ENCODE assay signal across 8 mouse cellular contexts in genomic region chr11:102295598-102296471, GRCm38 (mm10). TPM values are rescaled to one million over a fixed set of nuclear protein-coding genes. Genes with fewer than 3 reads are reported as not detected.
A peak's percentile ranks its signal among the peaks of the same experiment; 100 is the strongest.
DNase-seq lines count a peak whose midpoint lies in the region; ATAC-seq and TF ChIP-seq lines count a peak whose summit lies in the region.

No protein-coding gene starts in this region.

- peaks cover 47% of the 10 kb centered on the region for H3K4me1 ChIP-seq in G1E (ENCODE audit: insufficient read depth, low read depth, low read length)
- peaks cover 27% of the 10 kb centered on the region for H3K4me1 ChIP-seq in heart, embryonic 15.5 days (replicated peaks)
- peaks cover 29% of the 10 kb centered on the region for H3K4me1 ChIP-seq in limb, embryonic 10.5 days
- H3K4me1 ChIP-seq in midbrain, embryonic 11.5 days (ENCODE audit: control insufficient read depth, insufficient read depth, low read length): peaks cover 11% of the 10 kb centered on the region

- intact Hi-C loops in left cerebral cortex, postnatal 25 days (cut with DNase I): loop anchor here (1.0 to 2.0 kb wide), 2 partner anchors 21 to 111 kb away; partner anchors contain the start of gene Slc25a39

- no peak for TF ChIP-seq CTCF in G1E (IDR thresholded peaks at IDR 0.05; ENCODE audit: low read depth, low read length)

- no peak for ATAC-seq in G1E (ENCODE audit: extremely low read depth, insufficient number of reproducible peaks, low FRiP score, poor library complexity, severe bottlenecking)
- ATAC-seq in heart, embryonic 15.5 days (replicated peaks; ENCODE audit: insufficient number of reproducible peaks, insufficient read depth, low FRiP score, low read depth): peak; percentile 47
- peak; percentile 51 for ATAC-seq in midbrain, embryonic 11.5 days (ENCODE audit: low FRiP score)

- H3K4me3 ChIP-seq in G1E (ENCODE audit: low read depth, low read length): peak overlapping the region; percentile 88
- H3K4me3 ChIP-seq in heart, embryonic 15.5 days: peak overlapping the region; percentile 95
- H3K4me3 ChIP-seq in limb, embryonic 10.5 days: peak overlapping the region; percentile 96
- H3K4me3 ChIP-seq in midbrain, embryonic 11.5 days (ENCODE audit: low read depth, low read length): peak overlapping the region; percentile 90

- no peaks in the 10 kb centered on the region for H3K27me3 ChIP-seq in G1E (ENCODE audit: insufficient read depth, low read length)
- H3K27me3 ChIP-seq in heart, embryonic 15.5 days: no peaks in the 10 kb centered on the region
- no peaks in the 10 kb centered on the region for H3K27me3 ChIP-seq in limb, embryonic 10.5 days (ENCODE audit: low read depth, poor library complexity, severe bottlenecking)
- no peaks in the 10 kb centered on the region for H3K27me3 ChIP-seq in midbrain, embryonic 11.5 days (ENCODE audit: control insufficient read depth, insufficient read depth, low read length)

- H3K9me3 ChIP-seq in G1E (replicated peaks): no peaks in the 10 kb centered on the region
- no peaks in the 10 kb centered on the region for H3K9me3 ChIP-seq in heart, embryonic 15.5 days (replicated peaks)
- H3K9me3 ChIP-seq in limb, embryonic 10.5 days (replicated peaks): no peaks in the 10 kb centered on the region
- H3K9me3 ChIP-seq in midbrain, embryonic 11.5 days (ENCODE audit: control insufficient read depth, low read length): no peaks in the 10 kb centered on the region

- WGBS in heart, embryonic 15.5 days: under 1% methylated on average over 47 of the region's 73 CpGs
- 1% methylated on average over 60 of the region's 73 CpGs for WGBS in limb, embryonic 10.5 days
- WGBS in midbrain, embryonic 11.5 days: 1% methylated on average over 46 of the region's 73 CpGs

- H3K4me2 ChIP-seq in heart, embryonic 15.5 days: peak overlapping the region; percentile 86
- peak overlapping the region; percentile 92 for H3K4me2 ChIP-seq in midbrain, embryonic 11.5 days

- peak overlapping the region; percentile 100 for H3K27ac ChIP-seq in heart, embryonic 15.5 days
- H3K27ac ChIP-seq in limb, embryonic 10.5 days: peak overlapping the region; percentile 98
- H3K27ac ChIP-seq in midbrain, embryonic 11.5 days (ENCODE audit: low read depth, low read length): peak overlapping the region; percentile 99

- peaks cover 44% of the 10 kb centered on the region for H3K36me3 ChIP-seq in G1E (replicated peaks)
- H3K36me3 ChIP-seq in heart, embryonic 15.5 days: peaks cover 32% of the 10 kb centered on the region
- H3K36me3 ChIP-seq in limb, embryonic 10.5 days: peaks cover 40% of the 10 kb centered on the region
- peaks cover 22% of the 10 kb centered on the region for H3K36me3 ChIP-seq in midbrain, embryonic 11.5 days (ENCODE audit: control insufficient read depth, insufficient read depth, low read length)

- H3K9ac ChIP-seq in heart, embryonic 15.5 days: peak overlapping the region; percentile 92
- peak overlapping the region; percentile 94 for H3K9ac ChIP-seq in midbrain, embryonic 11.5 days (ENCODE audit: low read length)

- peak; percentile 68 for DNase-seq in A20 (ENCODE audit: low read depth, low spot score)
- DNase-seq in G1E (ENCODE audit: low spot score): peak; percentile 90
- peak; percentile 42 for DNase-seq in embryo, embryonic 11.5 days (ENCODE audit: low read depth, low spot score)
- peak; percentile 88 for DNase-seq in limb, embryonic 10.5 days (ENCODE audit: low spot score)
- DNase-seq in midbrain, embryonic 11.5 days (ENCODE audit: low spot score, missing footprints): peak; percentile 94
- peak; percentile 69 for DNase-seq in testis, postnatal 14 days (ENCODE audit: low spot score)
- no peak for DNase-seq in left cerebral cortex, postnatal 25 days (ENCODE audit: low spot score in 2 of 2)

RNA-seq across cellular contexts. Expression of gene Atxn7l3, which starts 0.6 kb away (rescaled TPM):
- 24.4 and 29.9 TPM in 2 replicates for total RNA-seq in G1E (2014; fragmentation: Nextera tagmentation)
- total RNA-seq in G1E (2017): 24.0 and 24.7 TPM in 2 replicates
- polyA plus RNA-seq in G1E (2012): 60.0 and 65.2 TPM in 2 replicates
- polyA plus RNA-seq in heart, embryonic 15.5 days (2015; fragmentation: Nextera tagmentation; extraction: Ambion mirVana): 6.8 and 8.9 TPM in 2 replicates
- 16.6 and 20.1 TPM in 2 replicates for polyA plus RNA-seq in limb, embryonic 10.5 days (2016; fragmentation: Nextera tagmentation; extraction: Ambion mirVana)
- polyA plus RNA-seq in midbrain, embryonic 11.5 days (2014; fragmentation: Nextera tagmentation; extraction: Ambion mirVana): 13.3 and 15.2 TPM in 2 replicates
- 100 to 1,000 TPM; 231 to 242 TPM for total RNA-seq in left cerebral cortex, postnatal 25 days (2021)

RNA-seq across cellular contexts. Expression of gene Tmub2, which starts 11.1 kb away (rescaled TPM):
- total RNA-seq in G1E (2014; fragmentation: Nextera tagmentation): 17.9 and 24.4 TPM in 2 replicates
- 30.3 and 32.4 TPM in 2 replicates for total RNA-seq in G1E (2017)
- 27.2 and 27.6 TPM in 2 replicates for polyA plus RNA-seq in G1E (2012)
- 36.4 and 43.1 TPM in 2 replicates for polyA plus RNA-seq in heart, embryonic 15.5 days (2015; fragmentation: Nextera tagmentation; extraction: Ambion mirVana)
- polyA plus RNA-seq in limb, embryonic 10.5 days (2016; fragmentation: Nextera tagmentation; extraction: Ambion mirVana): 37.3 and 44.0 TPM in 2 replicates
- 54.0 and 55.7 TPM in 2 replicates for polyA plus RNA-seq in midbrain, embryonic 11.5 days (2014; fragmentation: Nextera tagmentation; extraction: Ambion mirVana)
- 10 to 100 TPM; 67.8 to 71.4 TPM for total RNA-seq in left cerebral cortex, postnatal 25 days (2021)

RNA-seq across cellular contexts. Expression of gene Ubtf, which starts 23.7 kb away (rescaled TPM):
- 69.7 and 74.7 TPM in 2 replicates for total RNA-seq in G1E (2014; fragmentation: Nextera tagmentation)
- 133 and 151 TPM in 2 replicates for total RNA-seq in G1E (2017)
- polyA plus RNA-seq in G1E (2012): 179 and 180 TPM in 2 replicates
- 51.0 and 60.2 TPM in 2 replicates for polyA plus RNA-seq in heart, embryonic 15.5 days (2015; fragmentation: Nextera tagmentation; extraction: Ambion mirVana)
- 102 and 108 TPM in 2 replicates for polyA plus RNA-seq in limb, embryonic 10.5 days (2016; fragmentation: Nextera tagmentation; extraction: Ambion mirVana)
- polyA plus RNA-seq in midbrain, embryonic 11.5 days (2014; fragmentation: Nextera tagmentation; extraction: Ambion mirVana): 84.7 and 86.1 TPM in 2 replicates
- 100 to 1,000 TPM; 123 to 127 TPM for total RNA-seq in left cerebral cortex, postnatal 25 days (2021)

RNA-seq across cellular contexts. Expression of gene Asb16, which starts 27.3 kb away (rescaled TPM):
- total RNA-seq in G1E (2014; fragmentation: Nextera tagmentation): not detected in 2 replicates
- total RNA-seq in G1E (2017): 0.05 TPM in 1 of 2 replicates, not detected in the other
- not detected in 2 replicates for polyA plus RNA-seq in G1E (2012)
- polyA plus RNA-seq in heart, embryonic 15.5 days (2015; fragmentation: Nextera tagmentation; extraction: Ambion mirVana): 0.05 and 0.06 TPM in 2 replicates
- polyA plus RNA-seq in limb, embryonic 10.5 days (2016; fragmentation: Nextera tagmentation; extraction: Ambion mirVana): 0.06 and 0.08 TPM in 2 replicates
- polyA plus RNA-seq in midbrain, embryonic 11.5 days (2014; fragmentation: Nextera tagmentation; extraction: Ambion mirVana): 0.08 TPM in 1 of 2 replicates, not detected in the other
- total RNA-seq in left cerebral cortex, postnatal 25 days (2021): 1 to 10 TPM; 1.2 TPM

RNA-seq across cellular contexts. Expression of gene BC030867, which starts 47.2 kb away (rescaled TPM):
- total RNA-seq in G1E (2014; fragmentation: Nextera tagmentation) (42.5 and 45.0 TPM in 2 replicates), G1E (2017) (4.9 and 5.7 TPM in 2 replicates)
- polyA plus RNA-seq in G1E (2012): 5.4 and 10.1 TPM in 2 replicates
- polyA plus RNA-seq in heart, embryonic 15.5 days (2015; fragmentation: Nextera tagmentation; extraction: Ambion mirVana): 8.3 and 12.7 TPM in 2 replicates
- polyA plus RNA-seq in limb, embryonic 10.5 days (2016; fragmentation: Nextera tagmentation; extraction: Ambion mirVana): 33.4 and 35.7 TPM in 2 replicates
- 17.4 and 18.4 TPM in 2 replicates for polyA plus RNA-seq in midbrain, embryonic 11.5 days (2014; fragmentation: Nextera tagmentation; extraction: Ambion mirVana)
- 1 to 10 TPM in 1 of 2 experiments, under 1 TPM in 1; 0.94 to 1.1 TPM for total RNA-seq in left cerebral cortex, postnatal 25 days (2021)

Comparison
In these comparisons a context has a peak if more than half of its experiments do, and no peak if none do; other contexts are left out.
1. DNase-seq: peak in A20 (single experiment), G1E (single experiment), embryo, embryonic 11.5 days (single experiment), limb, embryonic 10.5 days (single experiment), midbrain, embryonic 11.5 days (single experiment) and testis, postnatal 14 days (single experiment); none in left cerebral cortex, postnatal 25 days (0 of 2).
2. Peak in every context shown above with its lines, with median percentiles within 50 percentile points of each other: H3K4me3 ChIP-seq and H3K27ac ChIP-seq.